Mouse (Mus musculus) frontal cortex, adult 2 months (tissue): ENCODE measurements around the gene Iqgap1. TPM values are rescaled to one million over a fixed set of nuclear protein-coding genes. Genes with fewer than 3 reads are reported as not detected.
A peak's percentile ranks its signal among the peaks of the same experiment; 100 is the strongest.

Experiments used
- DNase-seq, 2 experiments: peaks; one replicate each; pipeline ENCODE4 v3.0.0; 2022; ENCODE audit warnings: low spot score in 1 of 2; ENCODE audit errors: extremely low spot score in 1 of 2
- polyA plus RNA-seq: library from polyadenylated mRNA; depleted of rRNA; stranded (reverse); fragments of >200 nt; gene quantifications from 2 replicates; pipeline ENCODE4 v1.2.3, GENCODE M21; 2012

The Iqgap1 gene
- polyA plus RNA-seq, 1 experiment, result 26.2 TPM

DNA sequence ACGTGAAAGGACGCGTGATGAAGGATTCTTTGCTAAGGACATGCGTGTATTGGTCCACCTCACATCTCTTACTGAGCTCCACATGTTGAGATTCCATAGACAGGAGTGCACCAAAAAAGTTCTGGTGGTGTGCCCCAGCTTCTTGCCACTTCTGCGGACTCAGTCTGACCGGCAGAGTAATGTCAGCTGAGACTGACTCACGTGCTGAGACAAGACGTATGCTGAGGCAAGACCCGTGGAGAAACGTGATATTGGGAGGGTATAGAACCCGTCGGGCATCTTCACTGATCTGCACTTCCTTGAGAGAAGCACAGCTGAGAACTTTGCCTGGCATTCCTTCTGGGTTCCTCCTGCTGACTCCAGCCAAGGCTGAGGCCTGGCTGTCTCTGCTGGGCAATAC is 18.9 kb upstream of the Iqgap1 start:
- DNase-seq, result no peak

DNA sequence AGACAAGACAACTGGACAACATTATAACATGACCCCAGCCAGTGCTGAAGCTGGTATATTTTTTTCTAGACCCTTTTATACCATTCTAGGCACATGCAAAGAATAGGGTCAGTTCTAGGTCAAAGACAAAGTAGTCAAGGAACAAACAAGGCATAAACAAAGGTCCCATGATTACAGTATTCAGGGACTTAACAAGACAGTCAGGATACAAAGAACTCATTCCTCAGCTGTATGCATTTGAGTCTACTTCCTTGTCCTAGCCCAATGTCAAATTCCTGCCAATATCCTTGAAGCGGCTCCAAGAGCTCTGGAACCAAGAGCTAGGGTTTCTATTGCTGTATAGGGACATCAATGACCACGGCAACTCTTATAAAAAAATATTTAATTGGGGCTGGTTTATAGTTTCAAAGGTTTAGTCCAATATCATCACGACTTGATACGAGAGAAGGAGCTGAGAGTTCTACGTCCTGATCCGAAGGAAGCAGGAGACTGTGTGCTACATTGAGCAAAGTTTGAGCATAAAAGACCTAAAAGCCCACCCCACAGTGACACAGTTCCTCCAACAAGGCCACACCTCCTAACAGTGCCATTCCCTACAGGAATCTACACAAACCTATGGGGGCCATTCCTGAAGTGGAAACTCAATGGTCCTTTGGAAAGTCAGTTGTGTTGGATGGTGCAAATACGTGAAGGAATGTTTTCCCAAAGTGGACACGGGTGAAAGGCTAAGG is 18.3 kb upstream of the Iqgap1 start:
- DNase-seq, result no peak

DNA sequence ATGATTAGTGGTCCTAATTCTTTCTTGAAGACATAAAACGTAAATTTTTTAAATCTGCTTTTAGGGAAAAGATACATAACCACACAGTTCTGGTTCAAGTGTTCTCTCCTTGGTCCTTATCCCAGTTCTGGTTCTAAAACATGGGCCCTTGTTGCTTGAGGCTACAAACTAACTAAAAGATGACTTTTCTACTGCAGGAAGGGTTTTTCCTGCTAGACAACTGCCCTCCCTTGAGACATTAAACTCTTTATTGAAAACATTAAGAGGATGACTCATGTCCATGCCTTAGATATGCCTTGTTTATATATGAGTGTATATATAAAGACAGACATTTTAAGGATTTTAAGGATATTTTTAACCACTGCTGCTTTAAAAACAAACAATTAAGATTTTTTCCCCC is 17.4 kb upstream of the Iqgap1 start:
- DNase-seq, result no peak

DNA sequence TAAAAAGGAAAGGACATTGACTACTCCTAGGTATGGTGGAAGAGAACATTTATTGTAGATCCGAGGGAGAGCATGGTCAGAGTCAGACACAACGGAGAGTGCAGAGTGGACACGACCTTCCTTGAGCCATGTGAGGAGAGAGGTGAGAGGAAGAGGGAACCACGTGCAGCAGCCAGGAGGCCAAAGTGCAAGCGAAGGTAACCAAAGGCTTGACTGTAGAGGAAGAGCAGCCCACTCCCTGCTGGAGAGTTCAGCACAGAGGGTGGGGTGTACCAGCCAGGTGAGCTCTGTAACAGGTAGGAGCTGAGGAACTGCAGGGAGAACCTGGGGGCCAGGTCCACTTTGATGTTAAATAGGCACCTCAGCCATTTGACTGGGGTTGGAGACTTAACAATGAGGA is 16.4 kb upstream of the Iqgap1 start:
- no peak for DNase-seq

DNA sequence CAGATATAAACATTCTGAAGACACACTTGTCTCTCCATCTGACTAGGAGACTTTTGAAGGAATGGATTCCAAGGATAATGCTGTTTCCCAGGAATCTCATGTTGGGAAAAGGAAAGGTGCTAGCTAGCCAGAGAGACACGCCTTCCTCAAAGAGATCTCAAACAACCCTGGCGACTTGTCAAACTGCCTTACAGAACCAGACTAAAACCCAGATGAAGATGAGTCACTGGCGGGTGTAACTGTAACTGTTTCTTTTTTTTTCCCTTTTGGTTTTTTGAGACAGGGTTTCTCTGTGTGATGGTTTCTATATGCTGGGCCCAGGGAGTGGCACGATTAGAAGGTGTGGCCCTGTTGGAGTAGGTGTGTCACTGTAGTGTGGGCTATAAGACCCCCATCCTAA is 15.2 kb upstream of the Iqgap1 start:
- peak in 1 of 2 experiments; percentile 71 for DNase-seq

DNA sequence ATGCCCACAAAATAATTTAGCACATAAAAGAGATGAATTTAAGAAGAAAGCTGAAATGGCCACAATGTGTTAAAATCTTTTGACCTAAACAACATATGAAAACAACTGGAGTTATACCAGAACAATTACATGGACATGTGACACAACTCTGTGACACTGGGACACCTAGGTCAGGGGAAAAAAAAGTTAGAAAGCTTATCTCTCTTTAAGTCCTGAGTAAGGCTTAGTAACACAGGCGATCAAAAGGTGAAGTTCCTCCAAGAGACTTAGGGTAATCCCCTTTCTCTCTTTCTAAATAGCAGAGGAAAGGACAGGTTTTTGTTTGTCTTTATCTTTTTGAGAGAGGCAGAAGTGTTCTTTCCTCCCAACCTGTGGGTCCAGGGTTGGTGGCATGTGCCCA is 14.5 kb upstream of the Iqgap1 start:
- no peak for DNase-seq

DNA sequence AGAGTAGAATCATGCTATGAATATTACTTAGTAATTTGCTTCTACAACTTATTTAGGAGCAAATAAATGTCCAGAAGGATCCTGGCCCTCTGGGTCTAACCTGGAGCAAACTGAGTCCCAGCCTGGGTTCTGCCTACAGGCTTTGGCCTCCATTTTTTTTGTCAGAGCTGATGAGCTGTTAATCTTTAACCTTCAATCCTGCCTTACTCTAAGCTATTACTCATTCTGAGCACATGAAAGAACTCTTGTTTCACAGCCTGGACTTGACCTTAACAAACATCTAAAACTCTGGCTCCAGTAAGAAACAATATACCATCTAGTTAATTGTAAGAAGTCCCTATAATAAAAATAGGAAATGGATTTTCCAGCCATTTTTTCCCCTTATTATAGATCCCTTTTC is 14.0 kb upstream of the Iqgap1 start:
- no peak for DNase-seq

DNA sequence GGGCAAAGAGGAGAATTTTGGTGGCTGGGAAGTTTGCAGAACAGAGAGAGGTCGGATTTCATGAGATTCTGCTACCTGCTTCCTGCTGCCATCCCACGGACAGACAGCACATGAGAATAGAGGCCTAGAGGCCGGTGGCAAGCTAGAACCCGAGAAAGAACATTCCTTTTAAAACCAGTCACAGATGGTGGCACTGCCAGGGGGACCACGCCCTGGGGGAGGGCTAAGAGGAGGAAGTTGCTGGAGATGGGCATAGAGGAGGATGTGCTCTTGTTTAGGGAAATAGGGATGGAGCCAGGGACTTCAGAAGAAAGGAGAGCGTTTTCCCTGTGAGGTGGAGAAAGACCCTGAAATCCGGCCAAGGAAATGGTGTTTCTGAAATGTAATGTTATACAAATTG is 12.5 kb upstream of the Iqgap1 start:
- DNase-seq, result no peak

DNA sequence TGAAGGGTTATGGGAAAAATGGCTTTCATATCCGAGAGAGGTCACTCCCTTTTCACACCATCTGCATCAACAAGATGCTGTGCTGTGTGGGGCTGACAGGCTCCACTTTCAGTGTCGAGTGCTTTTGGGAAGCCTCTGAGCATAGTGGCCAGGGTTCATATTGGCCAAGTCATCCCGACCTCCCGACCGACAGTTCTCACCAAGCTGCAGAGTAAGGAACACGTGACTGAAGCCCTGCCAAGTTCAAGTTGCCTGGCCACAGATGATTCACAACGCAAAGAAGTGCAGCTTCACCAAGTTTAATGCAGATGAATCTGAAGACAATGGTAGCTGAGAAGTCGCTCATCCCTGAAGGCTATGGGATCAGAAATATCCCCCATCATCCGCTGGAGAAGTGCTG is 12.0 kb upstream of the Iqgap1 start:
- no peak for DNase-seq

DNA sequence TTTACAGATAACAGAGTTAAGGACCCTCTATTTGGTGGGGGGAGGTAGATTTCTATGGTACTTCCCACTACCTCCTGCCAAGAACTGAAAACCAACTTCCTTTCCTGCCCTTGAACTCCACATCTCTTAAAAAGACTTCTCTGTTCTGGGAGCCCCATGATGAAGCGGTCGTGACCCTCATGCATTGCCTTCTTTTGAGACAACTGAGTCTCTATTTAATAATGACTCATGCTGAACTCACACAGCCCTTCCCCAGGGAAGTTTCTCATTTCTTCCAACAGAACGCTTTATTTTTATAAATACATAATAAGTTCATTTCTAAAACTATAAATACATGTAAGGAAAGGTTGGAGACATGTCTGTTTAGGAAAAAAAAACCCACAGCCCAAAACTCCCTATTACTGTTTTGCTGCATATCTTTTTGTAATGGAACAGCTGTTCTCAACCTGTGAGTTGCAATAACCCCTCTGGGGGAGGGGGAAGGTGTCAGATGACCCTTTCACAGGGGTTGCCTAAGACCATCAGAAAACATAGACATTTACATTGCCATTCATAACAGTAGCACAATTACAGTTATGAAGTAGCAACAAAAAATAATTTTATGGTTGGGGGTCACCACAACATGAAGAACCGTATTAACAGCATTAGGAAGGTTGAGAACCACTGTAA is 10.3 kb upstream of the Iqgap1 start:
- DNase-seq, result no peak

DNA sequence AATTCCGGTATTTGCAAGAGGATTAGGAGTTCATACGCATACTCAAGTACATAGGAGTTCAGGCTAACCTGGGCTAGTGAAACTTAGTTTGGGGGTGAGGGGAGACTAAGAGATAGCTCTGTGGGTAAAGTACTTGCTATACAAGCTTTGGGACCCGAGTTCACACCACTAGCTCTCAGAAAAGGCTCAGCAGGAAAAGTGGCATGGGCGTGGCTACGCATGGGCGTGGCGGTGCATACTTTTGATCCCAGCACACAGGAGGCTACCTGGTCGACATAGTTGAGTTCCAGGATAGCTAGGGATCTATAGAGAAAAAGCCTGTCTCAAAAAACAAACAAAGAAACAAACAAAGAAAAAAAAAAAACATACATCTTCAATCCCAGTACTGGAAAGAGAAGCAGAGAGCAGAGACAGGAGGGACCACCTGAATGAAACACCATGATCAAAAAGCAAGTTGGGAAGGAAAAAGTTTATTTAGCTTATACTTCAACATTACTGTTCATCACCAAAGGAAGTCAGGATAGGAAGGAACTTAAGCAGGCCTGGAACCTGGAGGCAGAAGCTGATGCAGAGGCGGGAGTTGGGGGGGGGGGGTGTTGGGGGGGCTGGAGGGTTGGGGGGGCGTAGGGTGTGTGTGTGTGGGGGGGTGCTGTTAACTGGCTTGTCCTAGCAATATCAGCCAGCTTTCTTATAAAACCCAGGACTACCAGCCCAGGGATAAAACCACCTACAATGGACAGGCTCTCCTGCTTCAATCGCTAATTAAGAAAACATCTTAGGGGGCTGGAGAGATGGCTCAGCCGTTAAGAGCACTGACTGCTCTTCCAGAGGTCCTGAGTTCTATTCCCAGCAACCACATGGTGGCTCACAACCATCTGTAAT is 8.1 kb upstream of the Iqgap1 start:
- no peak for DNase-seq

DNA sequence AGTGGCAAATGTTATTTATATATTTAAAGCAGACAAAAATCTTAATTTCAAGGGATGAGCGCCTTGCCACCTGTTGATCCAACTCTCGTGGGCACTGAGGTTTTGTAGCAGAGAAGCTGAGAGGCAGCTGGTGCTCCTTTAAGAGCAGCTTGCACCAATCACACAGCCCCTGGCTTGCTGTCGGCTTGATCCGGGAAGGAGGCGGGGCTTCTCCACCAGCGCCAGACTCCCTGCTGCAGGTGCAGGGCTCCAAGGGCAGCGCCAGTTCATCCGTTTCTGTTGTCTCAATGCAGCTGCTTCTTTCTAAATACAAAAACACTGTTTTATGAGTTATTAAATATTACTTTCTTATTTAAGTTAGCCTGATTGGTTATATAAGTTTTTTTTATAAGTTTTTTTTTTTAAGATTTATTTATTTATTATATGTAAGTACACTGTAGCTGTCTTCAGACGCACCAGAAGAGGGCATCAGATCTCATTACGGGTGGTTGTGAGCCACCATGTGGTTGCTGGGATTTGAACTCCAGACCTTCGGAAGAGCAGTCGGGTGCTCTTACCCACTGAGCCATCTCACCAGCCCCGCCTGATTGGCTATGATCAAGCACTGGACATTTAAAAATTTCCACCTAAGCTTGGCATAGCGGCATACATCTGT is 7.3 kb upstream of the Iqgap1 start:
- DNase-seq, result peak in 1 of 2 experiments; percentile 19

DNA sequence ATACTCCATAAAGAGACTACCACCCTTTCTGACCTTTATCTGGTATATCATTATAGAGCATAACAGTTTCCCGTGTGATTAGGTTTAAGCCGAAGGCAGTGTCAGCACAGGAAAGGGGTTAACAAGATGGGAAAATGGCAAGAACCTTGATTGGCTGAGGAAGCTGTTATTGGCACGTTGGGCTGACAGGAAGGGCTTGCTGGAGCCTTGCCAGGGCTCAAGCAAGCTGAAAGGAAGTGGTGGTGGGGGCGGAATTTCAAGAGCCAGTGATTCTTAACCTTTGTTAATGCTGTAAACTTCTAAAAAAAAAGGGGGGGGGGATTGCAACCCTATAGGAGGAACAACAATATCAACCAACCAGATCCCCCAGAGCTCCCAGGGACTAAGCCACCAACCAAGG is 6.4 kb upstream of the Iqgap1 start:
- DNase-seq, result no peak

DNA sequence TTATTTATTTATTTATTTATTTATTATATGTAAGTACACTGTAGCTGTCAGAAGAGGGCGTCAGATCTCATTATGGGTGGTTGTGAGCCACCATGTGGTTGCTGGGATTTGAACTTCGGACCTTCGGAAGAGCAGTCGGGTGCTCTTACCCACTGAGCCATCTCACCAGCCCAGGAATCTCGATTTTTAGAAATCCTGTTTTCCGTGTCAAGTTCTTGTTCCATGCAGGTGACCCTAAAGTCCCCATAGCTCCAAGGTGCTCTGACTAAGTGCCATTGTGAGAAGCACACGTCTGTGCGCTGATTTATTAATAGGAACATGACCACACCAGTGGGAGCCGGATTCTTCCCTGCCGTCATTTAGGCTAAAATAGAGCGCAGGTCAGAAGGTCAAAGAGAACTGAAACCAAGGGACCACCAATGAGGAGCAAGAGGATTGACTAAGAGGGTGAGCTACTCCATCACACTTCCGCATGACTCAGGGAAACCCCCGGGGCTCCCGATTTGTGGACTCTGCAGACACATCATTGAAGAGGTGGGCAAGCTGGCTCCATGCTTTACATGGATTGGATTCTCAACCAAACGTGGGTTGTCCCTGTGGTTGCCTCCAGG is 4.5 kb upstream of the Iqgap1 start:
- no peak for DNase-seq

DNA sequence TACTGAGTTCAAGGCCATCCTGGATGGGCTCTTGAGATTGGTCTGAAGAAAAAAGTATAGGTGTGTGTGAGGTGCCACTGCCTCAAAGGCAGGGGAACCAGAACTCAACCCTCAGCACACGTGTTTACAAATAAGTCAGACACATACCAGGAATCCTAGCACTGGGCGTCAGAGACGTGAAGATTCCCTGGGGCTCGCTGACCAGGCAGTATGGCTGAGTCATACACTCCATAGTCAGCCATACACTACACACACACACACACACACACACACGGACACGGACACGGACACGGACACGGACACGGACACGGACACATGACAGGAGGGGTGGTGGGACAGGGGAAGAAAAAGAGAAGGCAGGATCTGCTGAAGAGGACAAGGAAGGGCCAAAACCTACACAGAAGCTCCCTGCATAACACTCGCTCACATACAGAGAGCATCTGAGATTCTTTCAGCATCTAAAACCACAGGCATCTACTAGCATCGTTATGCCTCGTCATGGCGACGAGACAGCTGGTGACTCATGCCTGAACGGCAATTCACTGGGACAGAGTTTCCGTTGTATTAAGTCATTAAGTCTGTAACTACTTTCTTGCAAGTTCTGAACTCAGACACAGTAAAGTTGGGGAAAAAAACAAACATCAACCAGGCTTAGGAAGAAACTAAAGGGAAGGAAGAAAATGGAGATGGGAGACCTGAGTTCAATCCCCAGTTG is 2.5 kb upstream of the Iqgap1 start:
- peak in 1 of 2 experiments; percentile 49 for DNase-seq

DNA sequence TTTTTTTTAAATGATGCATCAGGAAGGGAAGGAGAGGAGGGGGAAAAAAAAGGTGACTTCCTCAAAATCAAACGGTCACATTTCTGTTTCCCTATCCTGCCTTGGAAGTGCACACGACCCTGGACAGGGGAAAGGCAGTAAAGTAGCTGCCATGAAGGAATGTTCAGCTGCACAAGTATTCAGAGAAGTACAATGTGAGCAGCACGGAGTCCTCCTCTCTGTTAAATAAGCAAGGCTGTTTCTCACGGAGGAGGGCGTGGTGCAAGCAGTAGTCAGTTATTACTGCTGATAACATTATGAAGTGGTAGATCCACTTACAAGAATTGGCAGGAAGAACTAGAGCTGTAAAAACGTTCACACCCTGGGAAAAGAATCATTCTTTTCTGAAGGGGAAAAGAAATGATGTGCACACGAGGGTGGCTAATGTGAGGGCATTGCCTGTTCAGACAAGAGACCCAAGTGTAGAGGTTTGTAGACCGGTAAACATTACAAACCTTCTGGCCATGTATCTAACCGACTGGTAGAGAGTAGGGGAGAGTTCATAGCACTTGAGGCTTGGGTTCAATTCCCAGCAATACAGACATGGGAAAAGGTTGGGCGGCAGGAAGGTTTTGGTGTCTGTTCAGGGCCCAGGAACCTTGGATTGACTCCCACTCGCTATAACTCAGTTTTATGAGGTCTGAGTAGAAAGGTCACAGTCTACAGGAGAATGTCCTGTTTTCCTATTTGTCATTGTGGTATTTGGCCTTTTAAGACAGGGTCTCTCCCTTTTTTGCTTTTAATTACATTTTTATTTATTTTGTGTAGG is 1.7 kb downstream of the Iqgap1 start:
- no peak for DNase-seq

DNA sequence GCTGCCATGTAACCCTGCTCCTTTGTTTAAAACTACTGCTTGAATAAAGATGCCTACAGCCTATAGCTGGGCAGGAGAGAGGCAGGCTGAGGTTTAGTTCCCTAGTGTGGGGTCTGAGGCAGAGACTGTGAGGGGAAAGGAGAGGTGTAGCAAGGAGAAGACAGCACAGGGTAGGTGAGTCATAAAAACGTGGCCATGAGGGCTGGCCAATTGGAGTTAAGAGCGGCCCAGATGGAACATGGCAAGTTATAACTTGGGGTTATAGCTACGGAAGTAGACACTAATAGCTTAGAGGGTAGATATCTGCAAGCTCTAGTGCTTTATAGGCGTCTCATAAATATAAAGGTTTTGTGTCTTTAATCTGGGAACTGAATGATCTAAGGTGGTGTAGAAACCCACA is 2.5 kb downstream of the Iqgap1 start:
- no peak for DNase-seq

DNA sequence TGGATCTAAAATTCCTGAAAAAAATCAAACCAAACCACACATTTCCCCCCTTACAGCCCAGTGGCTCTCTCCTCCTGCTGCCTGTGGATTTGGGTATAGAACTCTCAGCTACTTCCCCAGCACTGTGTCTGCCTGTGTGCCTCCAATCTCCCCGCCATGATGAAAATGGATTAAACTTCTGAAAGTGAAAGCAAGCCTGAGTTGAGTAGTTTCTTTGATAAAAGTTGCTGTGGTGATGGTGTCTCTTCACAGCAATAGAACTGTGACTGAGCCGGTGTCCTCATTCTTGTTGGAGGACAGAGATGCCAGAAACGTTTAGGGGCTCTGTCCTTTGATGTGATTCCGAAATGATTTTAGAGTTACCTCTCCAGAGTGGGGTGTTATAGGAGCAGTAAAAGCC is 4.9 kb downstream of the Iqgap1 start:
- DNase-seq, result no peak

DNA sequence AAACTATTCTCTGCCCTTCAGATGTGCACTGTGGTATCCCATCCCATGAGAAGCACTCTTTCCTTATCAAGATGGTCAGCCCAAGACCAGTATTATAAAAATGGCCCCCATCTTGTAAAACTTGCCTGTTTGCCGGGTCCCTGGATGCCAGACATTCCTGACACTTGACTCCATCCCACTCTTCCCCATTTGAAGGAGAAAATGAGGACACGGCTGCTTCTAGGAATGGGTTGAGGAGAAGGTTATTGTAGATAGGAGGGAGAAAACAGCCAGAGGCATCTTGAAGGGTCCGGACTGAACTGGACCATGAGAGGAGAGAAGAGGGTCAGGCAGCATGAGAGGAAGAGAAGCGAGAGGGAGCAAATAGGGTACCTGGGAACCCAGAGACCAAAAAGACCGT is 9.1 kb downstream of the Iqgap1 start:
- DNase-seq, result no peak
